Mouse (Mus musculus): ENCODE data around the gene Rbm26.
A peak's percentile ranks its signal among the peaks of the same experiment; 100 is the strongest.

The Rbm26 gene

DNA sequence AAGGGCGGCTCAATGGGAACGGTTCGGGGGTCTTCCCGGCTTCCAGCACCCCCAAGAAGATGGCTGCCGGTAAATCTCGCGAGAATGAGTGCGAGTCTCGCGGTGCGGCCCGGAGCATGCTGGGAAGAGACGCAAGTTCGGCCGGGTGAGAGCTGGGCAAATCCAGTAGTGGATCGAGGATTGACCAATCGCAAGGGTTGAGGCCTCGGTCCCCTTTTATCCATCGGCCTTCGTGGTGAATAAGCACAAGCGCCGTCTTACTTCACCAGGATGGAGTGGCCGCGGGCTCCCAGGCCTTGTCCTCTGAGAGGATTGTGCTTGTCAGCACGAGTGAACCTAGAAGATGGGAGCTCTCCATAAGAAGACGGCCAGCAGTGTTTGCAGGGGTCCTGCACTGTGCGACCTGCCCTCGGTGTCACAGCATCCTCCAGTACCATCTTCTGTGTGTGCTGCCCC lies at the start of gene Rbm26:
Gene Rbm26 (minus strand): TSS at position 90 of the 456 bp plus-strand sequence.
- peak; percentile 94 to 95 for DNase-seq (ENCODE audit: low read depth in 2 of 2, low spot score in 2 of 2)

- DNase-seq (ENCODE audit: low read depth in 2 of 2, low spot score in 2 of 2), result no peak
Observed at GRCm38 (mm10) chr14:105225790-105226189, 48.7 kb upstream of the Rbm26 start.

DNA sequence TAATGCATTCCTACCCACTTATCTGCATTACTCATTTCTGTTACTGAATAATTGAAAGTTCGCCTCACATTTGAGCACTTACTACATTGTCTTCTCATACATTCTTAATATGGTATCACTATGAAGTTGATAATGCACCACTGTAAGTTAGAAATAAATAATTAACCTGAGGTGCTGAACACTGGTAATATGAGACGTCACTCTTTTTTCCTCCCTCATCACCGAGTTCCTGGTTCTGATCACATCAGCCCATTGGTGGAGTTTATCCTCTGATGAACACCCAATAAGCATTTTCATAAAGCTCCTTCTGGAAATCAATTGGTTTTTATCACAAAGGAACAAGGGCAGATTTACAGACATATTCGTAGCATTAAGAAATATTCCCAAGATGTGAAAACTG lies 45.1 kb upstream of the Rbm26 start:
- DNase-seq (ENCODE audit: low read depth in 2 of 2, low spot score in 2 of 2), result no peak

DNA sequence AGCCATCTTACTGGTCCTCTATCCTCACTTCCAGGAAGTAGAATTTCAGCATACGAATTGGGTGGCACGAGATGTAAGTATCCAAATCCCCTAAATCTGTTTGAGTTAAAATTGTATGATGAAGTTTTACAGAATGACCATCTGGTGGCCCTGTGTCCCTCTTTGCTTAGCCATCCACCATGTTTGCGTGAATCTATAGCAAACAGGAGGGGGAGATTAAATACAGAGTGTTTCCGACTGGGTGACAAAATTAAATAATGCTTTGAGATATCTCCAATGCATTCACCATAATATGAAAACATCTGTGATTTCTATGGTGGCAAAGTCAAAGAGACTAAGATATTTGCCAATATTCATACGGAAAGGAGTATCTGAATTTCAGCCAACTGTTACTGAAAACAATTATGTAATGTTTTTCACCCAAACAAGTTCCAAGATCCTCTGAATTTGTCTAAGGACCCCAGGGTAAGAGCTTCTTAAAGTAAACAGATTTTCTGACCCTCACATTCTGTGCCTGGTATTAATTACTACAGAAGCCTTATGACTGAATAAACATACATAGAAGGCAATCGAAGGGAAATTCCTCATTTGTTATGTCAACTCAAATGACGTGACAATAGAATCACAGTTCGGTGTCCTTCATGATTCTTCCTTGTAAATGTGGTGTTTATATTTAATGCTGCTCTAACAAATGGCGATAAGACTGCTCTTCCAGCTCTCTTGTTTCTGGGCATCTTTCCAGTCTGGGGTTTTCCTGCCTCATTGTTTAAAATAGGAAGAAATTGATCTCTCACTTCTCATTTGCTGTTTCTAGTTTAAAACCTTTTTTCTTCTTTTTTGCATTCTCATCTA lies 42.6 kb upstream of the Rbm26 start:
- DNase-seq (ENCODE audit: low read depth in 2 of 2, low spot score in 2 of 2), result no peak

DNA sequence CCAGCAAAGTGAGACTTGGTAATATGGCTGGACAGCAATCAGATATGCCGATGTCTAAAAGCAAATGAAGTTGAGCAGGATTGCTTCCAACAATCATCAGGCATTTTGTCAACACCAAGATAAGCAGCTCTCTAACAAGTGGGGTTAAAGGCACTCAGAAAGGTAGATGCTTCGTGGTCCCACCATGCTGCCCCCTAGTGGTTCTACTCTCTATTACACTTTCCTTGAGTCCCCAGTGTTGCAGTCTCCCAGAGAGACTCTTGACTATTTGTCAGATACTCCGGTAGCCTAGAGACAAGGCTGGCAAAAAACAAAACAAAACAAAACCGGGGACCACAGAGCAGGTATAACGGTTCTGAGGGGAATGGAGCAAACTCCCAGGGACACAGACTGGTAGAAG lies 21.3 kb upstream of the Rbm26 start:
- DNase-seq (ENCODE audit: low read depth in 2 of 2, low spot score in 2 of 2), result peak; percentile 32 to 51

- DNase-seq (ENCODE audit: low read depth in 2 of 2, low spot score in 2 of 2), result no peak
Observed at GRCm38 (mm10) chr14:105194682-105195081, 17.6 kb upstream of the Rbm26 start.

- DNase-seq (ENCODE audit: low read depth in 2 of 2, low spot score in 2 of 2), result no peak
Observed at GRCm38 (mm10) chr14:105184866-105185265, 7.7 kb upstream of the Rbm26 start.

- DNase-seq (ENCODE audit: low read depth in 2 of 2, low spot score in 2 of 2), result no peak
Observed at GRCm38 (mm10) chr14:105182786-105183185, 5.7 kb upstream of the Rbm26 start.

DNA sequence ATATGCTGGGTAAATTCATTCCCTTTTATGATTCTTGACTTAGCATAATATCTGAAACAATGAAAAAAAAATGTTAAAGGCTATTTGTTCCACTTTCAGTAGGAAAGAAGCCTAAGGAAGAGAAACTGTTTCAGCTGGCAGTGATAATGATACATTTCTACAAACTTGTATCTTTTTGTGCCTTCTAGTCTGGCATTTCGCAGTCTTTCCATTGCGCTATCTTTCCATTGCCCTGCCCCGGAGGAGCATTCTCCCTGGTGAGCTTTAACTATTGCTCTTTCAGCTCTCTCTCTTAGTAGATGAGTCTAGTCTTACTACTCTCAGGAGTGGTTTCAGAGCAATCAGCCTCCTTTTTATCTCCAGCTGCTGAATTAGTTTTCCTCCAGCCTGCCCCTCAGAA lies 2.6 kb upstream of the Rbm26 start:
- DNase-seq (ENCODE audit: low read depth in 2 of 2, low spot score in 2 of 2), result no peak

- DNase-seq (ENCODE audit: low read depth in 2 of 2, low spot score in 2 of 2), result no peak
Observed at GRCm38 (mm10) chr14:105178996-105179395, 1.9 kb upstream of the Rbm26 start.

DNA sequence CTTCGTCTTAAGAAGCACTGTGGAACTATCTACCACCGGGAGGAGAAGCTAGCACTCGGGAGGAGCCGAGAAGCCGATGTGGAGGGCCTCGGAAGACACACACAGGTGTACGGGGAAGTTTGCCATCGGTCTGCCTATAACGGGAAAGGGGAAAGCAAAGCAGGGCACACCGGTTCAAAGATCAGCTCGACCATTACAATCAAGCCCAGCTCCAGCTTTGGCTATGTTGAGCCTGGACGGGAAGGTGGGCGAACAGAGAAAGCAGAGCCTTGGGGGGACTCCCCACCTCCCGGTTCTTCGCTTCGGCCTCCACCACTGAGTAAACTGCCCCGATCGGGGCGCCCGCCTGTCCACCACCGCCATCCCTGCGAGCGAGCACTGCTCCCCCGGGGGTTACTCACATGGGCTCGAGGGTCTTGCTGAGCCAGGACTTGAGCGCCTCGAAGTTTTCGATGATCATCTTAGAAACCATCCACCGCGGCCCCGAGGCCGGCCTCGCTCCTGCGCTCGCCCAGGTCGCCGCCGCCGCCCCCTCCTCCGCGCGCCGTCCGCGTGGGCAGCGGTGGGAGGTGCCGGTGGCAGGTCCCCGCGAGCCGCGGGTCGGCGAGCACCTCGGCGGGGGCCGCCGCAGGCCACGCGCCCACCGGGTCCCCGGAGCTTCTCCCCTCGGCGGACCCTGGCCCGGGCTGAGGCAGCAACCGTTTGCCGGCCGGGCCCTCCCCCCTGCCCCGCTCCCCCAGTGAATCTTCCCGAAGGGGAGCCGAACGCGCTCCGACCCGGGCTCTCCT lies 552 bp downstream of the Rbm26 start:
- DNase-seq (ENCODE audit: low read depth in 2 of 2, low spot score in 2 of 2), result peak in 1 of 2 experiments; percentile 39

GRCm38 (mm10) chr14:105167181-105167580 lies 9.9 kb downstream of the Rbm26 start:
- no peak for DNase-seq (ENCODE audit: low read depth in 2 of 2, low spot score in 2 of 2)

- DNase-seq (ENCODE audit: low read depth in 2 of 2, low spot score in 2 of 2), result no peak
Observed at GRCm38 (mm10) chr14:105164793-105165192, 12.3 kb downstream of the Rbm26 start.

DNA sequence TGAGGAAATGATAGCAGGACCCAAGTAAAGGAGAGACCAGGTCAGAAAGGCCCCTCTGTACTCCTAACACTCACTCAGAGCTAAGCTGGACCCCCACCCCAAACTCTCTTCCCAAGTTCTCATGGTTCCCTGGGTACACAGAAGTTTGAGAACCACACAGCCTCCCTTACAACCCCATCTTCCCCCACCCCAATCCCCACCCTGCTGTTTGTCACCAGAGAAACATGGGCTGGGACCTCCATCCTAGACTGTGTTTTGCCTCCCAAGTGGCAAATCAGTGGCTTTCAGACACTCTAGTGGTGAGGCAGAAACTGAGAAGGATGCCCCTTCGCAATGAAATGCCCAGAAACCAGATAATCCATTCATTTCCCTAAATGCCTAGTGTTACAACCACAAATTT lies 15.8 kb downstream of the Rbm26 start:
- no peak for DNase-seq (ENCODE audit: low read depth in 2 of 2, low spot score in 2 of 2)

- DNase-seq (ENCODE audit: low read depth in 2 of 2, low spot score in 2 of 2), result no peak
Observed at GRCm38 (mm10) chr14:105158526-105158925, 18.6 kb downstream of the Rbm26 start.

- DNase-seq (ENCODE audit: low read depth in 2 of 2, low spot score in 2 of 2), result no peak
Observed at GRCm38 (mm10) chr14:105134076-105134475, 43.1 kb downstream of the Rbm26 start.

DNA sequence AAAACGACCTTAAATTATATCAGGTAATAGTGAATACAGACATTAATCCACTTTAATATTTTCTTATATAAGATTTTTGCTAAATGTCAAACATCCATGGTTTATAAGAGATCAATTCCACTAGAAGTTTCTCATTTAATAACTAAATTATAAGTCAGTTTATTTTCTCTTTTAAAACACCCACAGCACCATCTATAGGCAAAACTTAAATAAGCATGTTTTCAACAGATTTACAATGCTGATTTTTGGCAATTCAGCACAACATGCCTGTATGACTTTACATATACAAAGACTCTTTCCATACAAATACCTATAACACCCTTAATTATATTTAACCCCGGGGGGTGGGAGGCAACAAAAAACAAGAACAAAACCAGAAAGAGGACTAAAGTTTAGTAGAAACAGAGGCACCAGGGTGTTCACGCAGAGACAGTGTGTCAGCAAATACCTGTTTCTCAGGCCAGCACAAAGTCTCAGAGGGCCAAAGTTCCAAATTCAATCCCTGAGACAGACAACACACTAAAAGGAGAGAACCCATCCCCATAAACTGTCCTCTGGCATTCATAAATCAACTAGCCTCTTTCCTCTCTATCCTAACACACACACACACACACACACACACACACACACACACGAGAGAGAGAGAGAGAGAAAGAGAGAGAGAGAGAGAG lies 49.3 kb downstream of the Rbm26 start:
- DNase-seq (ENCODE audit: low read depth in 2 of 2, low spot score in 2 of 2), result no peak

GRCm38 (mm10) chr14:105124513-105124912 lies 52.6 kb downstream of the Rbm26 start:
- no peak for DNase-seq (ENCODE audit: low read depth in 2 of 2, low spot score in 2 of 2)

DNA sequence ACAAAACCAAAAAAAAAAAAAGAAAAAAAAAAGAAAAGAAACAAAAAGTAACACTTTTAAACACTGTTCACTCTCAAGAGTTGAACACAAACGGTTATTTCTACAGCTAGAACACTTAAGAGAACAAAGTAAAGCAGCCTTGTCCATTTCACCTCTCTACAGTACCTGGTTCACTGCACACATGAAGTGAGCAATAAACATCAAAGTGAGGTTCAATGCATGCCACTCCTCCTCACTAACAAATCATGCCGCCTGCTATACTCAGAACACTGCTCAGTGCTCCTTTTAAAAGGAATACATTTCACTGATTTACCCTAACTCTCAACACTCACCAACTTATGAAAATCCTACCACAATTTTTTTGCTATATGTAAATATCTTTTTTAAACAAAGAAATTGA lies 61.7 kb downstream of the Rbm26 start:
- no peak for DNase-seq (ENCODE audit: low read depth in 2 of 2, low spot score in 2 of 2)

DNA sequence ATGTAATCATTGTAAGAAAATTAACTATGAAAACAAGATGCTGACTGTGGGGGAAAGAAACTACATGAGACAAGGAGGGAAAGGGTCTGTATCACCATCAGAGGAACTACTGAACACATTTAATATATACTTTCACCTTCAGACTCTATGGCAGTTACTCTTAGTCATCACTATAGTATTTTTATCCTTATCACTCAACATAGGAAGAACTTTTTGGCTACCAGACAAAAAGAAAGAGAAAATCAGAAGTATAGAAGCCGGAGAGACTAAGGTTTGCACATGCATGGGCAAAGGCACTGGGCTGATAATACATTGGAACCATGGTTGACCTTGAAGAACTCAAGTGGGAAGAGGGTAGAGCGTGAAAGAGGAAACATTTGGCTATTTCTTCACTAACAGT lies 70.9 kb downstream of the Rbm26 start:
- DNase-seq (ENCODE audit: low read depth in 2 of 2, low spot score in 2 of 2), result no peak

GRCm38 (mm10) chr14:105098861-105099260 lies 78.3 kb downstream of the Rbm26 start:
- no peak for DNase-seq (ENCODE audit: low read depth in 2 of 2, low spot score in 2 of 2)

DNA sequence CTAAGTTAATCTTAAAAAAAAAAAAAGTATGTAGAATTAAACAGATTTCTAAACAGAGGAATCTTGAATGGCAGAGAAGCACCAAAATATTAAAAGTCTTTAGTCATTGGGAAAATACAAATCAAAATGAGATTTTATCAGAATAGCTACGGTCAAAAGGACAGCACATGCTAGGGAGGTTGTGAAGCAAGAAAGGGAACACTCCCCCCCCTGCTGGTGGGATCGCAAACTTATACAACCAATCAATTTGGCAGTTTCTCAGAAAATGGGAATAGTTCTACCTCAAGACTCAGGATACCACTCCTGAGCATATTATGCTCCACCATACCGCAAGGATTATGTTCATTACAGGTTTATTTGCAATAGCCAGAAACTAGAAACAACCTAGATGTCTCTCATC lies 80.9 kb downstream of the Rbm26 start:
- DNase-seq (ENCODE audit: low read depth in 2 of 2, low spot score in 2 of 2), result no peak

Measured in CD8-positive naive resting alpha-beta T cell, adult 2 months (primary cell).